Mouse (Mus musculus) cortical plate, adult 2 months (tissue): Measurements from ENCODE around the gene Olfr1110. TPM values are rescaled to one million over a fixed set of nuclear protein-coding genes. Genes with fewer than 3 reads are reported as not detected.
"Not testable (repeated sequence)": the region's sequence is repeated elsewhere in the genome, so short reads cannot be mapped to it uniquely, and the experiment has no call there.

ENCODE experiments used
- H3K27ac ChIP-seq: fragments of 200-500 bp; 2 replicates; pipeline ENCODE4 v1.5.1; 2012; ENCODE audit warnings: low read length, control low read depth, inconsistent platforms; ENCODE audit not compliant: insufficient read depth
- H3K4me1 ChIP-seq: fragments of 200-500 bp; 2 replicates; pipeline ENCODE4 v1.6.1; 2011; ENCODE audit warnings: low read length; ENCODE audit not compliant: control insufficient read depth, insufficient read depth
- H3K4me3 ChIP-seq: fragments of 200-500 bp; 2 replicates; pipeline ENCODE4 v1.5.1; 2011; ENCODE audit warnings: mild to moderate bottlenecking, low read length, control low read depth; ENCODE audit not compliant: insufficient read depth
- CTCF ChIP-seq: fragments of 200-500 bp; IDR thresholded peaks from 2 replicates; pipeline ENCODE4 v1.5.1; 2011; ENCODE audit warnings: mild to moderate bottlenecking, control low read depth, low read length; ENCODE audit not compliant: insufficient read depth; ENCODE audit errors: extremely low read depth
- POLR2A ChIP-seq: fragments of 200-500 bp; IDR thresholded peaks from 2 replicates; pipeline ENCODE4 v1.6.1; 2011; ENCODE audit warnings: mild to moderate bottlenecking, low read length, control low read depth; ENCODE audit not compliant: insufficient read depth; ENCODE audit errors: extremely low read depth
- polyA plus RNA-seq: library from polyadenylated mRNA; depleted of rRNA; stranded (reverse); fragments of >200 nt; gene quantifications from 2 replicates; pipeline ENCODE4 v1.2.3, GENCODE M21; 2012; rRNA removed

The Olfr1110 gene
- polyA plus RNA-seq: not detected in 2 replicates

DNA sequence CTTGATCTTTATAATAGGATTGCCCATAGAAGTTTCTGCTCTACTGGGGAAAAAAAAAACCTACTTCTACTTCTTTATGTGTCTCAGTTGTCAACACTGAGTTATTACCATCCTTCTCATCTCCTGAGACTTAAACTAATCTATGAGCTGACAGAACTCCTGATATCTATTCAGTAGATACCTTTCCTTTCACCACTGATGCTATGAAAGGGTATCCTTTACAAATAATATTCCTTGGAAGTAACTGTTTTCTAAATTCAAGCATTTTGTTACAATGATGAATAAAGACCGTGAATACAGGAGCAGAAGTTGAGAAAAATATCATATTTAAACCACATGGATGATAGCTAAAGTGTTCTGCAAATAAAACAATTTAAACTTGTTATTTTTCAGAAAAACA, at the start of gene Olfr1110:
TSS of gene Olfr1110 (minus strand) at position 101 of the 400 bp plus-strand sequence.
- H3K27ac ChIP-seq: no peak within 1 kb of the TSS
- no peak within 1 kb of the TSS for H3K4me3 ChIP-seq
- no peaks in the 10 kb centered on the region for H3K4me1 ChIP-seq
- TF ChIP-seq POLR2A (no peak), CTCF (no peak)

DNA sequence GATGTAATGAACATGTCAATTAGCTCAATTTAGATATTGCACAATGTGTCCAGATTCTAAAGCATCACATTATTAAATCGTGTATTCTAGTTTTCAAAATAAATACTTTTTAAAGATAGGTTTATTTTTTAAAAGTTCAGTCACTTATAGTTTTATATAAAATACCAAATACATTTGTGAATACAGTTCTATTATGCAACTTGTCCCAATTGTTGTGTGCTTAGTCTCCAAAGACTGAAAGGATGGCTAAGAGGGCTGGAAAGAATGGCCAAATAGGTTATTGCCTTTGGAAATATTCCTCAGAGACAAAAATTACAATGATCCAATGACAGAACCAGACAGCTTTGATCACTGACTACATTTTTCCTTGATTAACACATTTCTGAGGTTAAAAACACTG, 47.4 kb upstream of the Olfr1110 start, which contains the start of gene Olfr1112:
TSS of gene Olfr1112 (plus strand) at position 301 of the 400 bp plus-strand sequence.
- H3K27ac ChIP-seq: no peak within 1 kb of the TSS
- TF ChIP-seq POLR2A (no peak), CTCF (no peak)
- no peak within 1 kb of the TSS for H3K4me3 ChIP-seq

DNA sequence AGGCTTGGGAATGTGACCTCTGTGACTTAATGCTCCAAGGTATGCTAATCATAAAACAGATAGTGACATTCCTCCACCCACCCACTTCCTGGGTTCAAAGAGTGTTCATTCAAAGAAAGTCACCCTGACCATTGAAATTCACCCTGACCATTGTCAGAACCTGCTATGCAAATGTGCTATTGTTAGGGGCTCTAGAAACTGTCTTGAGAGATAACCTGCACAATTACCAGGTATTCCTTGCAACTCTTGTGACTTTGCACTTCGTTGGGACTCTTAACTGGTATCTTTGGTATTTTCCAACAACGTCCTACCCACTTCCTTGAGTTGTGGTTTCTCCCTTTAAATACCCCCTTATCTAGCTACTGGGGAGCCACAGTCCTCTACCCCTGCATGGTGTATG, 27.6 kb upstream of the Olfr1110 start:
- not testable (repeated sequence) for H3K4me1 ChIP-seq, H3K27ac ChIP-seq, H3K4me3 ChIP-seq

More for the DNA sequence above, 47.4 kb upstream of the Olfr1110 start, which contains the start of gene Olfr1112:
- no peaks in the 10 kb centered on the region for H3K4me1 ChIP-seq

DNA sequence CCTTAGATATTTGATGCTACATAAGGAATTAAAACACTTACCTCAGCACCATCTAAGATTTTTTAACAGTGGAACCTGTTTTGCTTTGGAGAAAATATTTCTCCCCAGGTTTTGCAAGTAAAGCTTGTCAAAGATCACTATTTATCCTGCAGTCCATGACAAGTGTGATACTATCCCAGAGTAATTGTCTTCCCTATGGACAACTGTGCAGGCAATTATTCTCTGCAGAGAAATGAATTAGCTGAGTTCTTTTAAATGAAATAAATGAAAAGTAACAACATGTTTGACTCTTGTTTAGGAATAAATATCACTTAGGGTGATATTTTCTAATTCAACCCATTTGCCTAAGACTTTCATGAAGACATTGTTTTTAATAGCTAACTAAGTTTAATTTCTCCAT, 12.4 kb upstream of the Olfr1110 start, which contains the start of gene Olfr1111:
TSS of gene Olfr1111 (minus strand) at position 101 of the 400 bp plus-strand sequence.
- TF ChIP-seq POLR2A (no peak), CTCF (no peak)
- Histone ChIP-seq H3K4me3 (no peak within 1 kb of the TSS), H3K27ac (no peak within 1 kb of the TSS)

DNA sequence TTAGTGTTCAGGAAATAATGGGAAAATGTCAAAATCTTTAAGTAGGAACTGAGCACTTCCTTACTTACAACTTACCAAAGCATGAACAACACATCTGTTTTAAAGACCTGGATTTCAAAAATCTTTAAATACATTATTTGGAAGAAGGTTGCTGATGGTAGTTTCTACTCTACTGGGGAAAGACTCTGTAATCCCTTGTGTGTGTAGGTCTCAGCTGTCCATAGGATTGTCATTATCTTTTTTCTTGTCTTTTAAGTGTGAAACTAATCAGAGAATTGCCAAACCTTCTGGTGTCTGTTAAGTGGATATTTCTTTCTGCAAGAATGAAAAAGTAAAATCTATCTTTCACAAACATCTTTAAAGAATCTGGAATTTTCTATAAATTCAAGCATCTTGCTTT, 25.6 kb downstream of the Olfr1110 start, which contains the start of gene Olfr259:
TSS of gene Olfr259 (minus strand) at position 101 of the 400 bp plus-strand sequence.
- TF ChIP-seq POLR2A: no peak
- TF ChIP-seq CTCF: no peak
- H3K4me3 ChIP-seq: no peak within 1 kb of the TSS
- no peaks in the 10 kb centered on the region for H3K4me1 ChIP-seq
- H3K27ac ChIP-seq: no peak within 1 kb of the TSS

More for the DNA sequence above, 12.4 kb upstream of the Olfr1110 start, which contains the start of gene Olfr1111:
- H3K4me1 ChIP-seq: no peaks in the 10 kb centered on the region

DNA sequence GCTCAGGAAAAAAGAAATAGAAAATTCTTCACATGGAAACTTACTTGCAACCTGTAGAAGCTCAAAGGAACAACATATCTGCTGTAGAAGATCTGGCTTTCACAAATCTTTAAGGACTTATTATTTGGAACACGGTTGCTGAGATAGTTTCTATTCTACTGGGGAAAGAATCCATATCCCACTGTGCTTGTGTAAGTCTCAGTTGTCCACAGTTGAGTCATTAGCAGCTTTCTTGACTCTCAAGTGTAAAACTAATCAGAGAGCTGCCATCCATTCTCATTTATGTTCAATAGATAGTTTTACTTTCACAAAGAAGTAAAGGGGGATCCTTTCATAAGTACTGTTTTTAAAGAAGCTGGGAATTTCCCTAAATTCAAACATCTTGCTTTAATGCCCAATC, 44.2 kb downstream of the Olfr1110 start, which contains the start of gene Olfr1109:
TSS of gene Olfr1109 (minus strand) at position 101 of the 400 bp plus-strand sequence.
- Histone ChIP-seq H3K27ac (no peak within 1 kb of the TSS), H3K4me1 (no peaks in the 10 kb centered on the region), H3K4me3 (no peak within 1 kb of the TSS)
- no peak for TF ChIP-seq POLR2A
- no peak for TF ChIP-seq CTCF

Other genes with a start within 250 kb of the Olfr1110 start
- not detected in 2 replicates for gene Olfr1097, start 248.1 kb downstream of the Olfr1110 start, polyA plus RNA-seq
- gene Olfr1098, start 215.8 kb downstream of the Olfr1110 start, polyA plus RNA-seq: not detected in 2 replicates
- not detected in 2 replicates for gene Olfr1099, start 179.6 kb downstream of the Olfr1110 start, polyA plus RNA-seq
- not detected in 2 replicates for gene Olfr1100, start 160.3 kb downstream of the Olfr1110 start, polyA plus RNA-seq
- not detected in 2 replicates for gene Olfr1101, start 149.1 kb downstream of the Olfr1110 start, polyA plus RNA-seq
- gene Olfr1102, start 141.9 kb downstream of the Olfr1110 start, polyA plus RNA-seq: not detected in 2 replicates
- not detected in 2 replicates for gene Olfr1104, start 113.2 kb downstream of the Olfr1110 start, polyA plus RNA-seq
- not detected in 2 replicates for gene Olfr1105, start 103.8 kb downstream of the Olfr1110 start, polyA plus RNA-seq
- gene Olfr1106, start 88.0 kb downstream of the Olfr1110 start, polyA plus RNA-seq: not detected in 2 replicates
- not detected in 2 replicates for gene Olfr1107, start 64.5 kb downstream of the Olfr1110 start, polyA plus RNA-seq
- not detected in 2 replicates for gene Olfr1109, start 44.3 kb downstream of the Olfr1110 start, polyA plus RNA-seq
- not detected in 2 replicates for gene Olfr259, start 25.7 kb downstream of the Olfr1110 start, polyA plus RNA-seq
- gene Olfr1111, start 12.3 kb upstream of the Olfr1110 start, polyA plus RNA-seq: not detected in 2 replicates
- gene Olfr1112, start 47.5 kb upstream of the Olfr1110 start, polyA plus RNA-seq: not detected in 2 replicates
- not detected in 2 replicates for gene Olfr1113, start 68.7 kb upstream of the Olfr1110 start, polyA plus RNA-seq
- gene Olfr1115, start 107.7 kb upstream of the Olfr1110 start, polyA plus RNA-seq: not detected in 2 replicates
- gene Olfr1116, start 127.2 kb upstream of the Olfr1110 start, polyA plus RNA-seq: not detected in 2 replicates
- not detected in 2 replicates for gene Olfr1118, start 167.3 kb upstream of the Olfr1110 start, polyA plus RNA-seq
- not detected in 2 replicates for gene Olfr1120, start 214.5 kb upstream of the Olfr1110 start, polyA plus RNA-seq
- not detected in 2 replicates for gene Olfr1121, start 229.6 kb upstream of the Olfr1110 start, polyA plus RNA-seq
- not detected in 2 replicates for gene Olfr1122, start 245.5 kb upstream of the Olfr1110 start, polyA plus RNA-seq